Mouse (Mus musculus) frontal cortex, postnatal 14 days (tissue): Measurements from ENCODE around the gene Senp6.

Source experiments
- DNase-seq, 2 experiments: peaks; one replicate each; pipeline ENCODE4 v3.0.0; 2022; ENCODE audit warnings: low spot score in 2 of 2

The Senp6 gene

DNA sequence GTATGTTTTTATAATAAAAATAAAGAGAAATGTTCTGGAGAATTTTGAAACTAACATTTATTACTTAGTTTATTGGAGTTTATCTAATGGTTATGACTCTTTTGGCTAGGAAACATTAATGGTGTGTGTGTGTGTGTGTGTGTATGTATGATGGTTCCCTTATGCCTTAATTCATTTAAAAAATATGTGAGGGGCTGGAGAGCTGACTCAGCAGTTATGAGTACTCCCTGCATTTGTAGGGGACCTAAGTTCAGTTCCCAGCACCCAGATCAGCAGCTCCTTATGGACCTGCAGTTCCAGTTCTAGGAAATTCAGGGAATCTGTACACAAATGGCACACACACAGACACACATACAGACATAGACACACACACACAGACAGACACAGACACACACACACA, 104.5 kb downstream of the Senp6 start:
- no peak for DNase-seq

- no peak for DNase-seq
Observed at GRCm38 (mm10) chr9:80172396-80173222, 105.9 kb downstream of the Senp6 start.

- DNase-seq: no peak
Observed at GRCm38 (mm10) chr9:80173629-80174028, 106.9 kb downstream of the Senp6 start.

GRCm38 (mm10) chr9:80176696-80177478, 110.2 kb downstream of the Senp6 start:
- no peak for DNase-seq

DNA sequence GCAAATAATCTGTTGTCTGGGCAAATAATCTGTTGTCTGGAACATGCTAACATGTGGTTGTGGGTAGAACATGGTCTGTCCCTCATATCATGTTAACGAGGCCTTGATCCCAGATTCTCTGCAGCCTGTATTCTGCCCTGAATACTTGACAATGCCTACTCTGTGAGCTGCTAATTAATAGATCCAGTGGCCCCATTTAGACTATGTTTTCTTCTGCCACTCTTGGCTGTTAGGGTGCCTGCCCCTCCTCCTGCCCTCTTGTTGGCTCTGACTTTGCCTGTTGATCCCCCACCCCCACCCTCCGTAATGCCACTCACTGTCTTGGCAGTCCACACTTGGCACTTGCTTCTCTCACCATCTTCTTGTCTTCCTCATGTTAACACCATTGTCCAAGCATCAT, 112.0 kb downstream of the Senp6 start:
- no peak for DNase-seq

- DNase-seq: no peak
Observed at GRCm38 (mm10) chr9:80179688-80180087, 113.0 kb downstream of the Senp6 start.

GRCm38 (mm10) chr9:80180771-80181170, 114.1 kb downstream of the Senp6 start:
- DNase-seq: no peak

GRCm38 (mm10) chr9:80181692-80182091, 115.0 kb downstream of the Senp6 start:
- DNase-seq: no peak

- DNase-seq: no peak
Observed at GRCm38 (mm10) chr9:80184138-80184537, 117.4 kb downstream of the Senp6 start.

DNA sequence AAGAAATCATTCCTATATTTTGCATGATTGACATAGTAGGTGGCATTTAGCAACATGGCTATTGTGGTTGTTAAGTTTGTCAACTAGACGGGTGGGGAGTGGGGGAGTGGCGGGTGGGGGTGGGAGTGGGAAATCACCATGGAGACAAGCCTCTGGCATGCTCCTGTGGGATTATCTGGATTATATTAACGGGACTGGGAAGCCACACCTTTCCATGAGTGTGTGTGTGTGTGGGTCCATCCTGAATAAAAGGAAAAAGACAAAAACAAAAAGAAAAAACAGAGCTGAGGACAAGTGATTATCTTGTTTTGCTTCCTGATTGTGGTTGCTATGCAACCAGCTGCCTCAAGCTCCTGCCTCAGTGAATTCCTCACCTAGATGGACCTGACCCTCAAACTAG, 119.0 kb downstream of the Senp6 start:
- DNase-seq: no peak

- DNase-seq: no peak
Observed at GRCm38 (mm10) chr9:80186693-80187092, 120.0 kb downstream of the Senp6 start.

GRCm38 (mm10) chr9:80188324-80188893, 121.7 kb downstream of the Senp6 start:
- DNase-seq: no peak

GRCm38 (mm10) chr9:80191240-80191639, 124.5 kb downstream of the Senp6 start:
- DNase-seq: no peak

- DNase-seq: no peak
Observed at GRCm38 (mm10) chr9:80192324-80192723, 125.6 kb downstream of the Senp6 start.

GRCm38 (mm10) chr9:80194446-80194845, 127.7 kb downstream of the Senp6 start:
- no peak for DNase-seq
